Mouse (Mus musculus): Measurements from ENCODE around the gene Lcp1. TPM values are rescaled to one million over a fixed set of nuclear protein-coding genes. Genes with fewer than 3 reads are reported as not detected.

The Lcp1 gene
- polyA plus RNA-seq, 1 experiment = 21.2 TPM

- DNase-seq (ENCODE audit: low spot score) = no peak
Observed at GRCm38 (mm10) chr14:75279716-75280115, 148.8 kb downstream of the Lcp1 start.

- no peak for DNase-seq (ENCODE audit: low spot score)
Observed at GRCm38 (mm10) chr14:75280406-75280805, 149.5 kb downstream of the Lcp1 start.

Other genes with a start within 250 kb of the Lcp1 start
- gene Lrch1, start 183.2 kb upstream of the Lcp1 start, polyA plus RNA-seq (2012; rRNA removed) = 23.0 and 27.0 TPM in 2 replicates
- gene Rubcnl, start 115.1 kb upstream of the Lcp1 start, polyA plus RNA-seq (2012; rRNA removed) = 1.7 TPM in 2 replicates
- 0.03 TPM in 2 replicates for gene Lrrc63, start 220 bp upstream of the Lcp1 start, polyA plus RNA-seq (2012; rRNA removed)
- 0.15 and 0.22 TPM in 2 replicates for gene Cpb2, start 111.2 kb downstream of the Lcp1 start, polyA plus RNA-seq (2012; rRNA removed)
- gene Zc3h13, start 153.3 kb downstream of the Lcp1 start, polyA plus RNA-seq (2012; rRNA removed) = 16.2 and 21.7 TPM in 2 replicates

Data from urinary bladder, adult 2 months (tissue).